Mouse (Mus musculus): ENCODE data around the gene Spef1. TPM values are rescaled to one million over a fixed set of nuclear protein-coding genes. Genes with fewer than 3 reads are reported as not detected.
A peak's percentile ranks its signal among the peaks of the same experiment; 100 is the strongest.
"Not testable (repeated sequence)": the region's sequence is repeated elsewhere in the genome, so short reads cannot be mapped to it uniquely, and the experiment has no call there.

Spef1 gene
- polyA plus RNA-seq (2015; fragmentation: Nextera tagmentation; extraction: Ambion mirVana), result 1.9 and 2.0 TPM in 2 replicates

DNA sequence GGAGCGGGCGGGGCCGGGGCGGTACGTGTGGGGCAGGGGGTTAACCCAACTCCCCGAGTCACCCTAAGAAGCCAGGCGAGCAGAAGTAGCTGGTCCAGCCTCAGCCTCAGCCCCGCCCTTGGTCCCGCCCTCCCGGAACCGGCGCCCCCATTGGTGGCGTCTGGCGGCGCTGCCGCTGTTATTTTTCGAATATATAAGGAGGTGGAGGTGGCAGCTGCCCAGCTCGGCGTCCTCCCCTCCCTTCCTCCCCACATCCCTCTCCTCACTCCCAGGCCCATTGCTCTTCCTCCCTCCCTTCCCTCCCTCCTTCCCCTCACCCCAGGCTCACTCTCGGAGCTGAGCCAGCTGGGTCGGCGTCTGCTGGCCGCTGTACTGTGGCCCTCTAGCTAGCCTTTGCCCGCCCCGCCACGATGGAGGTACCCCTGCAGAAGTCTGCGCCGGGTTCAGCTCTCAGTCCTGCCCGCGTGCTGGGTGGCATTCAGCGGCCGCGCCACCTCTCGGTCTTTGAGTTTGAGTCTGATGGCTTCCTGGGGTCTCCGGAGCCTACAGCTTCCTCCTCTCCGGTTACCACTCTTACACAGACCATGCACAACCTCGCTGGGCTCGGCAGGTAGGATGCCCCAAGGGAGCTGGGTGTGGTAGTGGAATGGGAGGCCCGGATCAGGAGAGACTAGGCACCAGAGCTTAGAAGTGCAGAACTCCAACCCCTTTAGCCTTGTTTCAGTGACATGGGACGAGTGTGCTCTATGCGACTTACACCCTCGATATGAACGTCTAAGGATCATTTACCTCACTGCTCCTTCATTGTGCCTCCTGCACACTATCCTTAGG lies at the start of gene Spef1, which contains the start of gene Cdc25b:
TSS of gene Spef1 (minus strand) at position 512 of the 831 bp plus-strand sequence.
TSS of gene Cdc25b (plus strand) at position 179 of the 831 bp plus-strand sequence.
- Histone ChIP-seq H3K4me3 (peak within 1 kb of the TSS; percentile 65), H3K27me3 (no peaks in the 10 kb centered on the region), H3K4me2 (peak within 1 kb of the TSS; percentile 83), H3K27ac (peak within 1 kb of the TSS; percentile 95), H3K4me1 (replicated peaks) (peaks cover 27% of the 10 kb centered on the region), H3K9me3 (replicated peaks) (no peaks in the 10 kb centered on the region), H3K9ac (peak within 1 kb of the TSS; percentile 58), H3K36me3 (peaks cover 9% of the 10 kb centered on the region)
- 2% methylated on average over 43 of the region's 43 CpGs for WGBS
- ATAC-seq (replicated peaks; ENCODE audit: insufficient number of reproducible peaks, insufficient read depth, low FRiP score, low read depth), result peak; percentile 88

DNA sequence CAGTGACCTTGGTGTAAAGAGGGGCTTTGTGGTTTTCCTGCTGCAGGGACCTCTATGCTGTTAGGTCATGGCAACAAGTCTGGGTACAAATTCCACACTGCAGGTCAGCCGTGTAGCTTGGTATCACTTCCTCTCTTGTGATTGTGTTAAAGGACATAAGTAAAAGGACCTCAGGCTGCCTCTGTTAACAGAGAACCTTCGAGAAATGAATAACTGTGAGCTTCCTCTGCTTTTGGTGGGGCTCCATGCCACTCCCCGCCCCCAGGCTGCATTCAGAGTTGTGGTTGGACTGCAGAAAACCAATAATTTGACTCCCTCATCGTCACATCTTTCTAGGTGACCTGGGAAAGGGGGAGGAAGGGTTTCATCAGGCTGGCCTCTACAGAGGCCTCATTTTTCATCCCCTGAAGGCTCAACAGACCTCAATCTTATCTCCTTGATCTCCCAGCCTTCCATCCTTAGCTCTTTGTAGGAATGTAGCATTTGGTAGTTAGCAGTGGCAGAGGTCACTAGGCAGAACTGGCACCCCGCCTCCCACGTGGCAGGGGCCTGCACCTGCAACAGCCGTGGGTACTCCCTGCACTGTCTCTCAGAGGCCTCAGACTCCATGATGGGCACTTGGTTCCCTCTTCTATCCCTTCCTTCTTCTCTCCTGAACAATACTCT lies 48.0 kb upstream of the Spef1 start:
- H3K27ac ChIP-seq, result no peak overlapping the region
- no peaks in the 10 kb centered on the region for H3K27me3 ChIP-seq
- no peak for ATAC-seq (replicated peaks; ENCODE audit: insufficient number of reproducible peaks, insufficient read depth, low FRiP score, low read depth)
- no peaks in the 10 kb centered on the region for H3K9me3 ChIP-seq (replicated peaks)
- H3K36me3 ChIP-seq, result peaks cover 10% of the 10 kb centered on the region; the same call in 1 of the 2 replicates
- 63% methylated on average over 7 of the region's 7 CpGs for WGBS
- H3K4me3 ChIP-seq, result peak overlapping the region; percentile 75
- peak overlapping the region; percentile 91 for H3K4me2 ChIP-seq
- peak overlapping the region; percentile 82; the same call in 1 of the 2 replicates for H3K9ac ChIP-seq
- H3K4me1 ChIP-seq (replicated peaks), result peaks cover 22% of the 10 kb centered on the region

DNA sequence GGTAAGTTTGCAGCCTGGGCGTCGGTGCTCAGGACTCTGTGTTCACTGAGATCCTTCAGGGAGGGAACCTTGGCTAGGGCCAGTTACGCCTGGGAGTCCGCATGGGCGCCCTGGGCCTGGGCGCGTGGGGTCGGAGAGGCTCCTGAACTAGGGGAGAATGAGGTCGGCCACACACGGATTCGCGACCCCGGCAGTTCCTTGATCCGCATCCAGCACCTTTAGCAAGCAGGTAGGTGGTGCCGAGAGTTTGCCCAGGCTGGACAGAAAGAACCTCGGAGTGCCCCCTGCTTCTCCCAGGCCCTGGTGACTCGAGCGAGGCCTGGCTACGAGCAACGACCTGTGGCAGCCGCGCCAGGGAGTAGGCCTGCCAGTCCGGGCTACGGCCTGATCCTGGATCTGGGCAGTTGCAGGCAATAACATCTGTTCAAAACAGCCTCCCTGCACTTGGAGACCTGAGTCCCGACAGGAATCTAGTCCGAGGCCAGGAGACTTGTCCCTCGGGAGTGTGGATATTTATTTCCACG lies 47.1 kb upstream of the Spef1 start:
- no peaks in the 10 kb centered on the region for H3K27me3 ChIP-seq
- no peaks in the 10 kb centered on the region for H3K9me3 ChIP-seq (replicated peaks)
- H3K36me3 ChIP-seq, result peaks cover 1% of the 10 kb centered on the region; the same call in 1 of the 2 replicates
- H3K4me2 ChIP-seq, result peak overlapping the region; percentile 91
- H3K27ac ChIP-seq, result peak overlapping the region; percentile 84
- peak overlapping the region; percentile 75 for H3K4me3 ChIP-seq
- peak; percentile 33; the same call in 1 of the 2 replicates for ATAC-seq (replicated peaks; ENCODE audit: insufficient number of reproducible peaks, insufficient read depth, low FRiP score, low read depth)
- 6% methylated on average over 28 of the region's 28 CpGs for WGBS
- H3K4me1 ChIP-seq (replicated peaks), result peaks cover 22% of the 10 kb centered on the region
- H3K9ac ChIP-seq, result peak overlapping the region; percentile 82

DNA sequence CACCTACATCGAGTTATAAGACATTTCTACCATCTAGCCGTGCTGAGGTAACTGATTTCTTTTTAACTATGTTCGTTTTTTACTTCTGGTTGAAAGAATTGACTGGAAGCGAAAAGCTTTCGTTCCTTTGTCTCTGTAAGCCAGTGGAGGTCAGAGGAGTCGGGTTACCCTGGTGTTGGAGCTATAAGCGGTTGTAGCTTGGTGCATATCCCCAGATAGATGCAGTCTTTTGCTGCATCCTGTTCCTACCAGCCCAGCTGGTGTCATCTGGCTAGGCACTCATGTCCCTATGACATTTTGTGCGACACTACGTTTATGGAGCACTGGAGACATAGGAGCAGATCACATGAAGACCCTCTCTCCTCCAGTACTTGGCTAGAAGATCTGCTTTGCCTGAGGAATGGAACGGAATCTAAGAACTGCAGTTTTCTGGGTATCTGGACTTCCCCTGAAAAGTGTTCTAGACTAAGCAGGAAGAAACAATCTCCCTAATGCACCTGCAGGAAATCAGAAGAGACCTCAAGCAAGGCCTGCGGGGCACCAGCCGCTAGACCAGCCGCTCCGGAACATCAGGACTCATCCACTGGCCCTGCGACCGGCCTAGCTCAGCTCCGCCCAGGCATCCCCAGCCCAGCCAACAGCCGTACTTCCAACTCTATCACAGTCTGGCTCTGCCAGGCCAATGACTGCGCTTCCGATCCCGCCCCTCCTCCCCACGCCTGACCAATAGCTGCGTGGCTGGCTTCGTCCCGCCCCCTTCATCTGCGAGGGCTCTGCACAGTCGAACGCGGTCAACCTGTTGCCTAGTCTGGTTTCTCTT lies 46.4 kb upstream of the Spef1 start, which contains the start of gene Mavs:
TSS of gene Mavs (plus strand) at position 757 of the 820 bp plus-strand sequence.
- peak; percentile 100 for ATAC-seq (replicated peaks; ENCODE audit: insufficient number of reproducible peaks, insufficient read depth, low FRiP score, low read depth)
- Histone ChIP-seq H3K27ac (peak within 1 kb of the TSS; percentile 84), H3K9ac (peak within 1 kb of the TSS; percentile 82), H3K4me1 (replicated peaks) (peaks cover 22% of the 10 kb centered on the region), H3K36me3 (no peaks in the 10 kb centered on the region), H3K9me3 (replicated peaks) (no peaks in the 10 kb centered on the region), H3K27me3 (no peaks in the 10 kb centered on the region), H3K4me2 (peak within 1 kb of the TSS; percentile 91), H3K4me3 (peak within 1 kb of the TSS; percentile 75)
- 12% methylated on average over 29 of the region's 29 CpGs for WGBS

DNA sequence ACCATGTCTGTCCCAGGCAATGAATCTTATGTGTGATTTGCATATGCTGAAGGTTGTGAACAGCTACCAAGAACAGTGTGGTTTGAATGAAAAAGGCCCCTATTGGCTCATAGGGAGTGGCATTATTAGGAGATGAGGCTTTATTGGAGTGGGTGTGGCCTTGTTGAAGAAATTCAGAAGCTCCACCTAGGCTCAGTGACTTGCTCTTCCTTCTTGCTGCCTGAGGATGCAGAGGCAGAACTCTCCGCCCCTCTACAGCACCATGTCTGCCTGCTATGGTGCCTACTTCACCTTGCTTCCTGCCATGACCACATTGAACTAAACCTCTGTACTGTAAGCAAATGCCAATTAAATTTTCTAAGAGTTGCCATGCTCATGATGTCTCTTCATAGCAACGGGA lies 45.5 kb upstream of the Spef1 start:
- Histone ChIP-seq H3K4me3 (no peak overlapping the region), H3K4me2 (no peak overlapping the region), H3K27ac (no peak overlapping the region), H3K4me1 (replicated peaks) (peaks cover 22% of the 10 kb centered on the region), H3K27me3 (no peaks in the 10 kb centered on the region), H3K9me3 (replicated peaks) (no peaks in the 10 kb centered on the region), H3K9ac (no peak overlapping the region), H3K36me3 (no peaks in the 10 kb centered on the region)
- WGBS, result 85% methylated on average over 2 of the region's 2 CpGs
- no peak for ATAC-seq (replicated peaks; ENCODE audit: insufficient number of reproducible peaks, insufficient read depth, low FRiP score, low read depth)

DNA sequence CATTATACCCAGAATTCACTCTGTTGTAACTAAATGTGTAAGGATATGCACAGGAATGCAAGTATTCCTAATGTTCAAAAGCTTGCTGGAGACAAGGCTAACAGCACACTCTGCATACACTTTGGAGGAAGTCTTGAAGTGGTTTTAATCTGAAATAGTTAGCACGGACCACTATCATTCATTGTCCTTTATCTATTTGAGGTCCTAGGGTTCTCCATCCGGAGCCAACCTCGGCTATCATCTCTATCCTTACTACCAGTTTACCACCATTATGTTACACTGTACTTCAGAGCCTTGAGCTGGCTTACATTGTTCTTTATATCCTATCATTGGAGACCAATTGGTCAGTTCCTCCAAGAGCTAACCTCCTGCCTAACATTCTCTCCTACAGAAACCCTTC lies 40.2 kb upstream of the Spef1 start:
- Histone ChIP-seq H3K27ac (no peak overlapping the region), H3K9ac (no peak overlapping the region), H3K4me2 (no peak overlapping the region), H3K9me3 (replicated peaks) (no peaks in the 10 kb centered on the region), H3K4me3 (no peak overlapping the region), H3K27me3 (no peaks in the 10 kb centered on the region), H3K36me3 (no peaks in the 10 kb centered on the region), H3K4me1 (replicated peaks) (peaks cover 4% of the 10 kb centered on the region)
- ATAC-seq (replicated peaks; ENCODE audit: insufficient number of reproducible peaks, insufficient read depth, low FRiP score, low read depth), result no peak
- 73% methylated on average over 3 of the region's 3 CpGs for WGBS

DNA sequence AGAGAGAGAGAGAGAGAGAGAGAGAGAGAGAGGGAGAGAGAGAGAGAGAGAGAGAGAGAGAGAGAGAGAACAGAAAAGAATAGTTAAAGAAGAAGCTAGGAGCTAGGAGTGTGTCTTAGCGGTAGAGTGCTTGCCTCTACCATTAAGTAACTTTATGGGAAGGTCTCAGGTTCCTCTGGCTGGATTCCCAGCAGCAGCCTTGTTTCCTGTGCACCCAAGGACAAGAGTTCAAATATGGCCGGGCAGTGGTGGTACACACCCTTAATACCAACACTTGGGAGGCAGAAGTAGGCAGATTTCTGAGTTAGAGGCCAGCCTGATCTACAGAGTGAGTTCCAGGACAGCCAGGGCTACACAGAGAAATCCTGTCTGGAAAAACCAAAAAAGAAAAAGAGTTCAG lies 39.6 kb upstream of the Spef1 start:
- not testable (repeated sequence) for H3K9ac ChIP-seq; ATAC-seq (replicated peaks; ENCODE audit: insufficient number of reproducible peaks, insufficient read depth, low FRiP score, low read depth); H3K4me3 ChIP-seq; H3K27ac ChIP-seq; H3K36me3 ChIP-seq; H3K9me3 ChIP-seq (replicated peaks); H3K4me1 ChIP-seq (replicated peaks); H3K27me3 ChIP-seq; H3K4me2 ChIP-seq
- WGBS, result 62% methylated on average over 2 of the region's 2 CpGs

DNA sequence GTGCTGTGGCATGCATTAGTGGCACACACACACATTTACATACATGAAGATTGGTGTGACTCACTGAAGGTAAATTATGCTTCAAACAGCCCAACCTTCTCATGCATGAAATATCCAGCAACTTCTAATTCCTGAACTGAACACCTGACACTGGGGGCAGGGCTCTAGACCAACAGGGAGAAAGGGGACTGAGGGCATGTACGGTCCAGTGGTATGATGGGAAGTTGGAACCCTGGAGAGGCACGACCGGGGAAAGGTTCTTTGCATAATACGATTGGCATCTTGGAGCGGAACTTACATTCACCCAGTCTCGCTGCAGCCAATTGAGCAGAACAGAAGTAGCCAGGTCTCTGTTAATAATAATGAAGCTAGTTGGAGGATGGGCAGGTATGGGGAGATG lies 38.1 kb upstream of the Spef1 start:
- H3K4me3 ChIP-seq, result no peak overlapping the region
- H3K27me3 ChIP-seq, result no peaks in the 10 kb centered on the region
- ATAC-seq (replicated peaks; ENCODE audit: insufficient number of reproducible peaks, insufficient read depth, low FRiP score, low read depth), result no peak
- WGBS, result 82% methylated on average over 6 of the region's 6 CpGs
- no peak overlapping the region for H3K4me2 ChIP-seq
- no peak overlapping the region for H3K27ac ChIP-seq
- H3K9me3 ChIP-seq (replicated peaks), result no peaks in the 10 kb centered on the region
- H3K36me3 ChIP-seq, result no peaks in the 10 kb centered on the region
- H3K4me1 ChIP-seq (replicated peaks), result peaks cover 4% of the 10 kb centered on the region
- H3K9ac ChIP-seq, result no peak overlapping the region

DNA sequence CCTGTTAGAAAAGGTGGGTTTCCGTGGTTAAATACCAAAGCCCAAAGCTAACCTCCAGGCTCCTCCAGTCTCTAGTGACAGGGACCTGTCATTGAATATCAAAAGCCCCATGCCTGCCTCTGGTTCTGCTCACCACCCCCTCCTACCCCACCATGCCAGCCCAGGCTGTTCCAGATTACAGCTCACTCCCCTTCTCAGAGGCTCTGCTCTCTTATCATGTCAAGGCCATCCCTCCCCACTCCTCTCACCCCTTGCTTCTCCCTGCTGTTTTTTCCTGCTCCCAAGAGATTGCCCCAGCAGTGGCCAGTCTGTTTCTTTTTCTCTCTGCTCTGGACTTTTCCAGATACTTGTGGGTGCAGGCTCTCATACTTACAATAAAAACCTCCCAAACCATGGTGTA lies 36.5 kb upstream of the Spef1 start:
- no peak for ATAC-seq (replicated peaks; ENCODE audit: insufficient number of reproducible peaks, insufficient read depth, low FRiP score, low read depth)
- no peak overlapping the region for H3K4me3 ChIP-seq
- H3K27me3 ChIP-seq, result no peaks in the 10 kb centered on the region
- H3K4me1 ChIP-seq (replicated peaks), result peaks cover 4% of the 10 kb centered on the region
- H3K9me3 ChIP-seq (replicated peaks), result no peaks in the 10 kb centered on the region
- H3K27ac ChIP-seq, result no peak overlapping the region
- H3K9ac ChIP-seq, result no peak overlapping the region
- WGBS, result 62% methylated on average over 1 of the region's 1 CpGs
- H3K4me2 ChIP-seq, result no peak overlapping the region
- no peaks in the 10 kb centered on the region for H3K36me3 ChIP-seq

DNA sequence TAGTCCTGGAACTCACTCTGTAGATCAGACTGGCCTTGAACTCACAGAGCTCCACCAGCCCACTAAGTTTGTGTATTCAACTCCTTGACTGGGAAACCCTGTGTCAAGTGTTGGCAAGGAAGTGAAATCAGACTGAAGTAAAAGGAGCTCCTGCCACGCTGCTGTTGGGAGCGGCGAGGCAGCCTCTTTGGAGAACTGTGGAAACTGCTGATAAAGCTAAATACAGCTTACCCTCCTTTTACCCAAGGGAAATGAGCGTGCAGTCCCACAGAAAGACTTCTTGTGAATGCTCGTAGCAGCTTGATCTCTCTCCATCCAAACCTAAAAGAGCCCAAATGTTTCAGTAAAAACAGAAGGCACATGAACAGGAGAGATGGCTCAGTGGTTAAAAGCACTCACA lies 35.5 kb upstream of the Spef1 start:
- no peak overlapping the region for H3K9ac ChIP-seq
- WGBS, result 20% methylated on average over 5 of the region's 5 CpGs
- H3K4me2 ChIP-seq, result no peak overlapping the region
- no peaks in the 10 kb centered on the region for H3K36me3 ChIP-seq
- no peak overlapping the region for H3K27ac ChIP-seq
- H3K4me1 ChIP-seq (replicated peaks), result peaks cover 4% of the 10 kb centered on the region
- no peak for ATAC-seq (replicated peaks; ENCODE audit: insufficient number of reproducible peaks, insufficient read depth, low FRiP score, low read depth)
- H3K4me3 ChIP-seq, result no peak overlapping the region
- no peaks in the 10 kb centered on the region for H3K9me3 ChIP-seq (replicated peaks)
- H3K27me3 ChIP-seq, result no peaks in the 10 kb centered on the region
